In the genomic region with DNA sequence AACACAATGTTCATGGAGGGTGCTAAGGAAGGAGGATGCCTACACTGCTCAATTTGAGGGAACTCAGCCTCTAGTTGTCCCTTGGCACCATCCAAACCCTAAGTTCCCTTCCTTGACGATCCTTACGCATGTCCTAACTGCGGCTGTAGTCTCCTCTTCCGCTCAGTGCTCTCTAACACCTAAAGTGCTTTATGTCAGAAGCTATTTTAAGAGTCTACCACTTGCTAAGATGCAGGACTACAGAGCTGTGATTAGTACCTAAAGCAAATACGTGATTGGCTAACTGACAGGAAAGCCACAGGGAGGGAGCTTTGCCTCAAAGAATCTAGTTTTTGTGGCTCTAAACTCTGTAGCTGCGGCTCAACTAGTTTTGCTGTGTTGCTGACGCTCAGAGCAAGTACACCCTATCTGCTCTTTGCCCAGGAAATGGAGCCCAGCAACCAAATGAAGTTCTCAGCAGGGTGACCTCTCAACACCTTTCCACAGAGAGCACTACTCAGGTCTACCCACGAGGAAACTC, we compare ENCODE assay signal across 15 mouse cellular contexts. TPM values are rescaled to one million over a fixed set of nuclear protein-coding genes. Genes with fewer than 3 reads are reported as not detected.
DNase-seq lines count a peak whose midpoint lies in the region; ATAC-seq and TF ChIP-seq lines count a peak whose summit lies in the region.
"Had no signal": no experiment of that assay in that cellular context is flagged by ENCODE, and none has a peak within 500 bp of the region (broad histone marks: within the 10 kb centered on the region; RNA-seq: fewer than 3 reads in every experiment).

No protein-coding gene starts in this region.

- no peak overlapping the region for H3K4me2 ChIP-seq in liver, embryonic 11.5 days
- H3K4me2 ChIP-seq: hindbrain, embryonic 14.5 days had no signal

- H3K9me3 ChIP-seq in liver, embryonic 11.5 days (ENCODE audit: control insufficient read depth, low read length) = no peaks in the 10 kb centered on the region
- H3K9me3 ChIP-seq: forebrain, embryonic 10.5 days had no signal

- peaks cover 63% of the 10 kb centered on the region for H3K4me1 ChIP-seq in liver, embryonic 11.5 days (replicated peaks; ENCODE audit: control insufficient read depth, insufficient read depth, low read length)

- TF ChIP-seq CTCF in gastrocnemius, adult 2 months (IDR thresholded peaks at IDR 0.05) = no peak
- TF ChIP-seq CTCF in left cerebral cortex, adult 2 months (IDR thresholded peaks at IDR 0.05) = no peak

- no peak overlapping the region for H3K4me3 ChIP-seq in gastrocnemius, adult 2 months
- H3K4me3 ChIP-seq in liver, embryonic 11.5 days (ENCODE audit: low read depth, low read length) = no peak overlapping the region
- H3K4me3 ChIP-seq in left cerebral cortex, adult 2 months = no peak overlapping the region
- H3K4me3 ChIP-seq: forebrain, embryonic 10.5 days had no signal

- H3K36me3 ChIP-seq in liver, embryonic 11.5 days (ENCODE audit: control insufficient read depth, insufficient read depth, low read length) = no peaks in the 10 kb centered on the region

- DNase-seq in gastrocnemius, adult 2 months = no peak
- DNase-seq in gastrocnemius, postnatal 36 days = no peak
- DNase-seq in liver, embryonic 11.5 days (ENCODE audit: low spot score) = no peak
- no peak for DNase-seq in liver
- DNase-seq in left cerebral cortex, adult 2 months (ENCODE audit: extremely low spot score in 1 of 2, low spot score in 2 of 2) = no peak
- no peak for DNase-seq in ovary, postnatal 36 days (ENCODE audit: low spot score)
- DNase-seq: kidney, postnatal 14 days; liver, postnatal 0 days had no signal

- no peak for ATAC-seq in liver, embryonic 11.5 days (replicated peaks; ENCODE audit: low FRiP score)
- ATAC-seq in CD4-positive, CD25-positive, alpha-beta regulatory T cell, adult 4 months = peak; percentile 38
- peak; percentile 5 for ATAC-seq in inflammation-experienced regulatory T-cells, adult 6 months
- ATAC-seq: liver, postnatal 0 days; midbrain, embryonic 16.5 days had no signal

- H3K27ac ChIP-seq in gastrocnemius, adult 2 months = peak overlapping the region; percentile 91; the same call in 1 of the 2 replicates
- 0 out of 2 replicates have a peak overlapping the region, but pooled peaks have one; percentile 16 for H3K27ac ChIP-seq in liver, embryonic 11.5 days (ENCODE audit: low read depth, low read length)
- no peak overlapping the region for H3K27ac ChIP-seq in left cerebral cortex, adult 2 months
- H3K27ac ChIP-seq: forebrain, embryonic 10.5 days; hindbrain, embryonic 14.5 days had no signal

- intact Hi-C loops in gastrocnemius, adult 2 months (cut with DNase I) = no loop called here
- intact Hi-C loops in gastrocnemius, postnatal 36 days (cut with DNase I) = no loop called here
- intact Hi-C loops in left cerebral cortex, adult 2 months (cut with DNase I) = no loop called here

- no peak overlapping the region for H3K9ac ChIP-seq in liver, embryonic 11.5 days (ENCODE audit: low read depth, low read length)
- H3K9ac ChIP-seq: hindbrain, embryonic 14.5 days; liver, postnatal 0 days had no signal

- WGBS in liver, embryonic 11.5 days = 68% methylated on average over 8 of the region's 8 CpGs

- H3K27me3 ChIP-seq in liver, embryonic 11.5 days (replicated peaks; ENCODE audit: control insufficient read depth, insufficient read depth, low read length) = no peaks in the 10 kb centered on the region

RNA-seq across cellular contexts. Expression of a gene that starts 34.4 kb away (rescaled TPM):
- 1 to 10 TPM; 5.5 to 7.2 TPM for total RNA-seq in gastrocnemius, adult 2 months (2021)
- total RNA-seq in gastrocnemius, postnatal 36 days (2021) = 1 to 10 TPM; 6.6 to 7.0 TPM
- polyA plus RNA-seq in liver, embryonic 11.5 days (2014; fragmentation: Nextera tagmentation; extraction: Ambion mirVana) = 12.8 and 13.3 TPM in 2 replicates
- 10 to 100 TPM in 1 of 2 experiments, 1 to 10 TPM in 1; 7.7 to 16.0 TPM for polyA plus RNA-seq in CD4-positive, CD25-positive, alpha-beta regulatory T cell, adult 4 months (2017; shearing (Covaris generic))
- polyA plus RNA-seq in inflammation-experienced regulatory T-cells, adult 6 months (2017; shearing (Covaris generic)) = 10 to 100 TPM in 1 of 3 experiments, 1 to 10 TPM in 2; 5.5 to 13.4 (median 9.2) TPM
- 10 to 100 TPM in 1 of 2 experiments, 1 to 10 TPM in 1; 10.0 to 11.4 TPM for total RNA-seq in left cerebral cortex, adult 2 months (2021)

RNA-seq across cellular contexts. Expression of a gene that starts 40.2 kb away (rescaled TPM):
- total RNA-seq in gastrocnemius, adult 2 months (2021) = not detected
- total RNA-seq in gastrocnemius, postnatal 36 days (2021) = not detected
- 0.08 and 0.09 TPM in 2 replicates for polyA plus RNA-seq in liver, embryonic 11.5 days (2014; fragmentation: Nextera tagmentation; extraction: Ambion mirVana)
- polyA plus RNA-seq in CD4-positive, CD25-positive, alpha-beta regulatory T cell, adult 4 months (2017; shearing (Covaris generic)) = under 1 TPM; 0.16 to 0.18 TPM
- polyA plus RNA-seq in inflammation-experienced regulatory T-cells, adult 6 months (2017; shearing (Covaris generic)) = under 1 TPM in 2 of 3 experiments, not detected in 1; 0.29 to 0.48 TPM
- total RNA-seq in left cerebral cortex, adult 2 months (2021) = 1 to 10 TPM; 1.3 to 1.8 TPM
- total RNA-seq: common myeloid progenitor, adult 5-6 weeks; gastrocnemius, adult 18-20 months had no signal
- polyA plus RNA-seq: liver, postnatal 0 days had no signal

RNA-seq across cellular contexts. Expression of a gene that starts 41.0 kb away (rescaled TPM):
- 10 to 100 TPM; 24.8 to 27.0 TPM for total RNA-seq in gastrocnemius, adult 2 months (2021)
- total RNA-seq in gastrocnemius, postnatal 36 days (2021) = 10 to 100 TPM; 21.0 to 23.0 TPM
- 27.7 and 30.5 TPM in 2 replicates for polyA plus RNA-seq in liver, embryonic 11.5 days (2014; fragmentation: Nextera tagmentation; extraction: Ambion mirVana)
- 10 to 100 TPM in 1 of 2 experiments, 1 to 10 TPM in 1; 9.7 to 17.7 TPM for polyA plus RNA-seq in CD4-positive, CD25-positive, alpha-beta regulatory T cell, adult 4 months (2017; shearing (Covaris generic))
- 10 to 100 TPM in 2 of 3 experiments, 1 to 10 TPM in 1; 1.6 to 14.9 (median 10.3) TPM for polyA plus RNA-seq in inflammation-experienced regulatory T-cells, adult 6 months (2017; shearing (Covaris generic))
- total RNA-seq in left cerebral cortex, adult 2 months (2021) = 100 to 1,000 TPM; 111 to 119 TPM

RNA-seq across cellular contexts. Expression of a gene that starts 56.8 kb away (rescaled TPM):
- 100 to 1,000 TPM; 181 to 184 TPM for total RNA-seq in gastrocnemius, adult 2 months (2021)
- 100 to 1,000 TPM; 165 to 172 TPM for total RNA-seq in gastrocnemius, postnatal 36 days (2021)
- 256 and 273 TPM in 2 replicates for polyA plus RNA-seq in liver, embryonic 11.5 days (2014; fragmentation: Nextera tagmentation; extraction: Ambion mirVana)
- polyA plus RNA-seq in CD4-positive, CD25-positive, alpha-beta regulatory T cell, adult 4 months (2017; shearing (Covaris generic)) = 1,000 to 10,000 TPM; 1,029 to 1,509 TPM
- polyA plus RNA-seq in inflammation-experienced regulatory T-cells, adult 6 months (2017; shearing (Covaris generic)) = 1,000 to 10,000 TPM; 1,026 to 1,183 (median 1,027) TPM
- 100 to 1,000 TPM; 332 to 333 TPM for total RNA-seq in left cerebral cortex, adult 2 months (2021)

Comparison
In these comparisons a context has a peak if more than half of its experiments do, and no peak if none do; other contexts are left out.
1. RNA of a gene that starts 41.0 kb away (total RNA-seq): 111 to 119 TPM in left cerebral cortex, adult 2 months; 24.8 to 27.0 TPM in gastrocnemius, adult 2 months and 21.0 to 23.0 TPM in gastrocnemius, postnatal 36 days; every median in the first group is over 4 times any median in the second.